In the genomic region with DNA sequence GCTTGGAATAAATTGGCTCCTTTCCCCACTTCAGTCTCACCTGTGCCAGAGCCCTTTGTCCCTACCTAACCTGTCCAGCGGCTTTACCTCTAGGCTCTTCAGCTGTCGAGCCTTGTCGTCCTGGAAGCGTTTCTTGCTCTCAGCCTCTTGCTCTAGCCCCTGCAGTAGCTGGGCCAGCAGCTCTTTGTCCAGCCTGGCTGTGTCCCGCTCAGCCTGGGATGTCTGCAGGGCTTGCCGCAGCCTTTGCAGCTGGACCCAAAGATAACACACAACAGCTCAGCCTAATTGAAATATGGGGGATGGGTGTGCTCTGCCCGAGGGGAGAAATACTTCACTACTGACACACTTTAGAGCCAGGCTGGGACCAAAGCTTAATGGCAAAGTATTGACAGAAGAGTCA, we compare ENCODE assay signal across 1 mouse cellular context.
TF ChIP-seq lines count a peak whose summit lies in the region.

No protein-coding gene starts in this region.

TF ChIP-seq in MEL, 35 proteins besides CTCF, POLR2A, EP300 and RAD21:
- TF ChIP-seq TCF12 (IDR thresholded peaks at IDR 0.05; ENCODE audit: low read depth, low read length) = peak; percentile 46; the same call in 1 of the 2 replicates
- TF ChIP-seq TAL1 (IDR thresholded peaks at IDR 0.05; ENCODE audit: low read length) = peak; percentile 76
- 0 out of 2 replicates have a peak, but pooled peaks have one; percentile 24 for TF ChIP-seq GATA1 (IDR thresholded peaks at IDR 0.05; ENCODE audit: low read depth, low read length)
- TF ChIP-seq SIN3A (IDR thresholded peaks at IDR 0.05; ENCODE audit: low read length) = peak; percentile 25; the same call in 1 of the 2 replicates
